Mouse (Mus musculus): ENCODE results near the gene Cdk2ap1.
"Not testable (repeated sequence)": the region's sequence is repeated elsewhere in the genome, so short reads cannot be mapped to it uniquely, and the experiment has no call there.

The Cdk2ap1 gene

GRCm38 (mm10) chr5:124350350-124350749, 12.5 kb downstream of the Cdk2ap1 start:
- no peak for DNase-seq

- no peak for DNase-seq
Measured at GRCm38 (mm10) chr5:124349196-124349595, 13.7 kb downstream of the Cdk2ap1 start.

- no peak for DNase-seq
Measured at GRCm38 (mm10) chr5:124342897-124343296, 20.0 kb downstream of the Cdk2ap1 start.

GRCm38 (mm10) chr5:124341753-124342339, 21.0 kb downstream of the Cdk2ap1 start:
- DNase-seq = not testable (repeated sequence)

GRCm38 (mm10) chr5:124338791-124339190, 24.1 kb downstream of the Cdk2ap1 start:
- no peak for DNase-seq

- DNase-seq = no peak
Measured at GRCm38 (mm10) chr5:124337909-124338308, 25.0 kb downstream of the Cdk2ap1 start.

- DNase-seq = no peak
Measured at GRCm38 (mm10) chr5:124337103-124337502, 25.8 kb downstream of the Cdk2ap1 start.

GRCm38 (mm10) chr5:124334392-124334791, 28.5 kb downstream of the Cdk2ap1 start:
- DNase-seq = no peak

- DNase-seq = no peak
Measured at GRCm38 (mm10) chr5:124330086-124330485, 32.8 kb downstream of the Cdk2ap1 start.

GRCm38 (mm10) chr5:124327510-124328364, 35.1 kb downstream of the Cdk2ap1 start, which contains the start of the genes Mphosph9 and 2810006K23Rik:
TSS of gene Mphosph9 (minus strand) at chr5:124327972.
TSS of gene 2810006K23Rik (plus strand) at chr5:124328089.
- peak; percentile 100 for DNase-seq

- DNase-seq = no peak
Measured at GRCm38 (mm10) chr5:124326829-124327228, 36.1 kb downstream of the Cdk2ap1 start.

- peak; percentile 39 for DNase-seq
Measured at GRCm38 (mm10) chr5:124317648-124318047, 45.2 kb downstream of the Cdk2ap1 start.

GRCm38 (mm10) chr5:124315941-124316340, 46.9 kb downstream of the Cdk2ap1 start:
- no peak for DNase-seq

GRCm38 (mm10) chr5:124315498-124315897, 47.4 kb downstream of the Cdk2ap1 start:
- no peak for DNase-seq

GRCm38 (mm10) chr5:124310091-124310490, 52.8 kb downstream of the Cdk2ap1 start:
- no peak for DNase-seq

GRCm38 (mm10) chr5:124309155-124309554, 53.7 kb downstream of the Cdk2ap1 start:
- no peak for DNase-seq

- DNase-seq = not testable (repeated sequence)
Measured at GRCm38 (mm10) chr5:124302853-124303252, 60.0 kb downstream of the Cdk2ap1 start.

- no peak for DNase-seq
Measured at GRCm38 (mm10) chr5:124300132-124300531, 62.8 kb downstream of the Cdk2ap1 start.

GRCm38 (mm10) chr5:124299307-124299706, 63.6 kb downstream of the Cdk2ap1 start:
- not testable (repeated sequence) for DNase-seq

GRCm38 (mm10) chr5:124296475-124296874, 66.4 kb downstream of the Cdk2ap1 start:
- DNase-seq = no peak

Measured in liver (tissue).